Mouse (Mus musculus): Measurements from ENCODE around the gene Metap2. TPM values are rescaled to one million over a fixed set of nuclear protein-coding genes. Genes with fewer than 3 reads are reported as not detected.
"Not testable (repeated sequence)": the region's sequence is repeated elsewhere in the genome, so short reads cannot be mapped to it uniquely, and the experiment has no call there.

The Metap2 gene
- total RNA-seq, 2 experiments from 2014 or later, result 112 to 125 TPM

GRCm38 (mm10) chr10:93876772-93877171 is 20.1 kb downstream of the Metap2 start:
- intact Hi-C loops (cut with DNase I), result no loop called here
- DNase-seq (ENCODE audit: low spot score in 2 of 2), result no peak

- intact Hi-C loops (cut with DNase I), result no loop called here
- DNase-seq (ENCODE audit: low spot score in 2 of 2), result no peak
These were observed 28.0 kb downstream of the Metap2 start for GRCm38 (mm10) chr10:93868886-93869285.

- intact Hi-C loops (cut with DNase I), result no loop called here
- no peak for DNase-seq (ENCODE audit: low spot score in 2 of 2)
These were observed 28.5 kb downstream of the Metap2 start for GRCm38 (mm10) chr10:93868401-93868800.

GRCm38 (mm10) chr10:93856095-93856494 is 40.8 kb downstream of the Metap2 start:
- peak in 1 of 2 experiments; percentile 21 for DNase-seq (ENCODE audit: low spot score in 2 of 2)
- intact Hi-C loops (cut with DNase I), result no loop called here

- intact Hi-C loops (cut with DNase I), result no loop called here
- no peak for DNase-seq (ENCODE audit: low spot score in 2 of 2)
These were observed 41.8 kb downstream of the Metap2 start for GRCm38 (mm10) chr10:93855126-93855525.

GRCm38 (mm10) chr10:93846706-93847105 is 50.2 kb downstream of the Metap2 start:
- intact Hi-C loops (cut with DNase I), result no loop called here
- no peak for DNase-seq (ENCODE audit: low spot score in 2 of 2)

- DNase-seq (ENCODE audit: low spot score in 2 of 2); intact Hi-C loops (cut with DNase I): not testable (repeated sequence)
These were observed 61.8 kb downstream of the Metap2 start for GRCm38 (mm10) chr10:93835115-93835514.

- intact Hi-C loops (cut with DNase I), result no loop called here
- DNase-seq (ENCODE audit: low spot score in 2 of 2), result no peak
These were observed 62.5 kb downstream of the Metap2 start for GRCm38 (mm10) chr10:93834394-93834745.

- DNase-seq (ENCODE audit: low spot score in 2 of 2), result no peak
- intact Hi-C loops (cut with DNase I), result no loop called here
These were observed 63.0 kb downstream of the Metap2 start for GRCm38 (mm10) chr10:93833699-93834393.

GRCm38 (mm10) chr10:93833370-93833698 is 63.6 kb downstream of the Metap2 start:
- intact Hi-C loops (cut with DNase I), result no loop called here
- DNase-seq (ENCODE audit: low spot score in 2 of 2), result no peak

- intact Hi-C loops (cut with DNase I), result no loop called here
- DNase-seq (ENCODE audit: low spot score in 2 of 2), result no peak
These were observed 64.1 kb downstream of the Metap2 start for GRCm38 (mm10) chr10:93832811-93833210.

GRCm38 (mm10) chr10:93831730-93832574 is 64.9 kb downstream of the Metap2 start:
- intact Hi-C loops (cut with DNase I), result no loop called here
- DNase-seq (ENCODE audit: low spot score in 2 of 2), result no peak

- DNase-seq (ENCODE audit: low spot score in 2 of 2), result no peak
- intact Hi-C loops (cut with DNase I), result no loop called here
These were observed 65.8 kb downstream of the Metap2 start, which contains the start of gene Usp44 for GRCm38 (mm10) chr10:93830931-93831729. TSS of gene Usp44 (plus strand) at chr10:93831555.

GRCm38 (mm10) chr10:93829898-93830831 is 66.7 kb downstream of the Metap2 start:
- intact Hi-C loops (cut with DNase I), result no loop called here
- no peak for DNase-seq (ENCODE audit: low spot score in 2 of 2)

- intact Hi-C loops (cut with DNase I), result loop anchor here (2.0 to 5.0 kb wide), 2 partner anchors 154 to 298 kb away; no protein-coding TSS in a partner anchor
These were observed 78.2 kb downstream of the Metap2 start for GRCm38 (mm10) chr10:93818661-93819060.

GRCm38 (mm10) chr10:93813755-93814154 is 83.1 kb downstream of the Metap2 start:
- no peak for DNase-seq (ENCODE audit: low spot score in 2 of 2)
- intact Hi-C loops (cut with DNase I), result loop anchor here (1.0 kb wide), 2 partner anchors 202 to 219 kb away; no protein-coding TSS in a partner anchor

More at GRCm38 (mm10) chr10:93818661-93819060, 78.2 kb downstream of the Metap2 start:
- peak; percentile 74 to 81 for DNase-seq (ENCODE audit: low spot score in 2 of 2)

GRCm38 (mm10) chr10:93812774-93813415 is 84.0 kb downstream of the Metap2 start:
- peak; percentile 76 to 87 for DNase-seq (ENCODE audit: low spot score in 2 of 2)
- intact Hi-C loops (cut with DNase I), result loop anchor here (1.0 kb wide), 2 partner anchors 202 to 219 kb away; no protein-coding TSS in a partner anchor

GRCm38 (mm10) chr10:93812098-93812497 is 84.8 kb downstream of the Metap2 start:
- no peak for DNase-seq (ENCODE audit: low spot score in 2 of 2)
- intact Hi-C loops (cut with DNase I), result no loop called here
